9 mouse cellular contexts compared by ENCODE assay signal in the genomic region with DNA sequence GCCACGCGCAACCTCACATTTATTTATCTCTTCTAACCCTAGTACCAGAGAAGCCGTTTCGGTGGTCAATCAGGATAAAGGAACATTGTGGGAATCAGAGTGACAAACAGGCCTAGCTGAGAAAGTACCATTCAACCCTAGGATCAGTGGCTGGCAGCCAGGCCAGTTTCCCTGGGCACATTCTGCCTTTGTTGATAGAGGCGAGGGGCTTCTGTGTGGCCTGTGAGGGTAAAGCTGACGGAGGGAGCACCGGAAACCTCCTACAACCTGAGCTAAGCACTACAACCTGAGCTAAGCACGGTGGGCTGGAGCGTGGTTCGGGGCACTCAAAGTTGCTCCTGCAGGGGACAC. TPM values are rescaled to one million over a fixed set of nuclear protein-coding genes. Genes with fewer than 3 reads are reported as not detected.
DNase-seq lines count a peak whose midpoint lies in the region; ATAC-seq and TF ChIP-seq lines count a peak whose summit lies in the region.
"Had no signal": no experiment of that assay in that cellular context is flagged by ENCODE, and none has a peak within 500 bp of the region (broad histone marks: within the 10 kb centered on the region; RNA-seq: fewer than 3 reads in every experiment).

No protein-coding gene starts in this region.

- peak overlapping the region; percentile 43; the same call in 1 of the 2 replicates for H3K4me3 ChIP-seq in intestine, embryonic 14.5 days (ENCODE audit: low read depth, low read length)
- H3K4me3 ChIP-seq in intestine, postnatal 0 days (ENCODE audit: low read depth, low read length), result no peak overlapping the region
- peak overlapping the region; percentile 45 for H3K4me3 ChIP-seq in cerebellum, adult 2 months (replicated peaks; ENCODE audit: insufficient read depth, low read depth, low read length)
- peak overlapping the region; percentile 54 for H3K4me3 ChIP-seq in hindbrain, embryonic 10.5 days
- peak overlapping the region; percentile 49 for H3K4me3 ChIP-seq in midbrain, embryonic 15.5 days

- ATAC-seq in intestine, embryonic 14.5 days (replicated peaks; ENCODE audit: low FRiP score, low TSS enrichment, low read depth), result no peak
- ATAC-seq in intestine, postnatal 0 days, result no peak
- peak; percentile 24; the same call in 1 of the 2 replicates for ATAC-seq in midbrain, embryonic 15.5 days (replicated peaks)

- TF ChIP-seq CTCF in intestine, postnatal 0 days (IDR thresholded peaks at IDR 0.05; ENCODE audit: low read depth), result no peak
- TF ChIP-seq CTCF in cerebellum, adult 2 months (IDR thresholded peaks at IDR 0.05; ENCODE audit: borderline replicate concordance, insufficient read depth, low read depth, low read length), result no peak

- H3K9ac ChIP-seq in intestine, embryonic 14.5 days (ENCODE audit: low read length), result no peak overlapping the region
- no peak overlapping the region for H3K9ac ChIP-seq in intestine, postnatal 0 days (ENCODE audit: low read depth, low read length)
- H3K9ac ChIP-seq in midbrain, embryonic 15.5 days, result peak overlapping the region; percentile 42; the same call in 1 of the 2 replicates

- no peaks in the 10 kb centered on the region for H3K27me3 ChIP-seq in intestine, embryonic 14.5 days (replicated peaks; ENCODE audit: control insufficient read depth, insufficient read depth, low read length)
- H3K27me3 ChIP-seq in intestine, postnatal 0 days (replicated peaks; ENCODE audit: control insufficient read depth, insufficient read depth, low read length), result no peaks in the 10 kb centered on the region
- H3K27me3 ChIP-seq in cerebellum, adult 2 months (ENCODE audit: control insufficient read depth, insufficient read depth, low read length), result no peaks in the 10 kb centered on the region
- no peaks in the 10 kb centered on the region for H3K27me3 ChIP-seq in hindbrain, embryonic 10.5 days (ENCODE audit: insufficient read depth, poor library complexity, severe bottlenecking)
- no peaks in the 10 kb centered on the region for H3K27me3 ChIP-seq in midbrain, embryonic 15.5 days (replicated peaks)

- no peaks in the 10 kb centered on the region for H3K36me3 ChIP-seq in intestine, embryonic 14.5 days (ENCODE audit: control insufficient read depth, insufficient read depth, low read length)
- H3K36me3 ChIP-seq in intestine, postnatal 0 days (ENCODE audit: control insufficient read depth, insufficient read depth), result no peaks in the 10 kb centered on the region
- no peaks in the 10 kb centered on the region for H3K36me3 ChIP-seq in hindbrain, embryonic 10.5 days
- no peaks in the 10 kb centered on the region for H3K36me3 ChIP-seq in midbrain, embryonic 15.5 days (replicated peaks)
- H3K36me3 ChIP-seq: G1E had no signal

- no peak for DNase-seq in intestine, embryonic 14.5 days (ENCODE audit: low spot score)
- peak in 1 of 2 experiments; percentile 39 for DNase-seq in cerebellum, adult 2 months
- peak; percentile 39 for DNase-seq in hindbrain, embryonic 10.5 days (ENCODE audit: low spot score)
- no peak for DNase-seq in thymus, postnatal 14 days
- no peak for DNase-seq in left cerebral cortex, adult 18-20 months (ENCODE audit: low spot score in 2 of 2)
- no peak for DNase-seq in ovary, postnatal 14 days (ENCODE audit: low spot score)

- peak overlapping the region; percentile 71 for H3K4me2 ChIP-seq in intestine, embryonic 14.5 days (ENCODE audit: low read length)
- no peak overlapping the region for H3K4me2 ChIP-seq in intestine, postnatal 0 days (replicated peaks; ENCODE audit: low read depth)
- peak overlapping the region; percentile 67 for H3K4me2 ChIP-seq in midbrain, embryonic 15.5 days

- 0 out of 2 replicates have a peak, but pooled peaks cover 9% of the 10 kb centered on the region for H3K4me1 ChIP-seq in intestine, embryonic 14.5 days (replicated peaks; ENCODE audit: control insufficient read depth, insufficient read depth, low read length)
- no peaks in the 10 kb centered on the region for H3K4me1 ChIP-seq in intestine, postnatal 0 days (replicated peaks; ENCODE audit: control insufficient read depth, insufficient read depth, low read length)
- H3K4me1 ChIP-seq in cerebellum, adult 2 months (ENCODE audit: control insufficient read depth, insufficient read depth, low read length), result peaks cover 4% of the 10 kb centered on the region; the same call in 1 of the 2 replicates
- peaks cover 10% of the 10 kb centered on the region for H3K4me1 ChIP-seq in hindbrain, embryonic 10.5 days (replicated peaks)
- H3K4me1 ChIP-seq in midbrain, embryonic 15.5 days, result peaks cover 7% of the 10 kb centered on the region; the same call in 1 of the 2 replicates

- 29% methylated on average over 10 of the region's 10 CpGs for WGBS in intestine, embryonic 14.5 days
- 46% methylated on average over 10 of the region's 10 CpGs for WGBS in intestine, postnatal 0 days
- 32% methylated on average over 10 of the region's 10 CpGs for whole genome bisulfite sequencing in cerebellum, adult 2 months
- WGBS in hindbrain, embryonic 10.5 days, result 27% methylated on average over 10 of the region's 10 CpGs
- WGBS in midbrain, embryonic 15.5 days, result 18% methylated on average over 10 of the region's 10 CpGs

- H3K27ac ChIP-seq in intestine, embryonic 14.5 days (ENCODE audit: low read depth), result no peak overlapping the region
- H3K27ac ChIP-seq in intestine, postnatal 0 days (ENCODE audit: low read depth, low read length), result no peak overlapping the region
- H3K27ac ChIP-seq in cerebellum, adult 2 months (ENCODE audit: insufficient read depth, low read length), result peak overlapping the region; percentile 58; the same call in 1 of the 2 replicates
- peak overlapping the region; percentile 80 for H3K27ac ChIP-seq in hindbrain, embryonic 10.5 days
- peak overlapping the region; percentile 65 for H3K27ac ChIP-seq in midbrain, embryonic 15.5 days

- no peaks in the 10 kb centered on the region for H3K9me3 ChIP-seq in intestine, embryonic 14.5 days (ENCODE audit: control insufficient read depth, low read length)
- no peaks in the 10 kb centered on the region for H3K9me3 ChIP-seq in intestine, postnatal 0 days (ENCODE audit: control insufficient read depth)
- H3K9me3 ChIP-seq in hindbrain, embryonic 10.5 days, result no peaks in the 10 kb centered on the region
- H3K9me3 ChIP-seq in midbrain, embryonic 15.5 days, result no peaks in the 10 kb centered on the region
- H3K9me3 ChIP-seq: G1E had no signal

- no peak for TF ChIP-seq POLR2A in cerebellum, adult 2 months (IDR thresholded peaks at IDR 0.05; ENCODE audit: borderline replicate concordance, insufficient read depth, low read length)

RNA-seq across cellular contexts. Expression of a gene that starts 37.1 kb away (rescaled TPM):
- 0.15 and 0.17 TPM in 2 replicates for polyA plus RNA-seq in intestine, embryonic 14.5 days (2014; fragmentation: Nextera tagmentation; extraction: Ambion mirVana)
- polyA plus RNA-seq in intestine, postnatal 0 days (2015; fragmentation: Nextera tagmentation; extraction: Ambion mirVana), result 0.08 and 0.12 TPM in 2 replicates
- polyA plus RNA-seq in cerebellum, adult 2 months (2012; rRNA removed), result 0.07 and 0.13 TPM in 2 replicates
- 0.12 and 0.24 TPM in 2 replicates for polyA plus RNA-seq in hindbrain, embryonic 10.5 days (2016; fragmentation: Nextera tagmentation; extraction: Ambion mirVana)
- polyA plus RNA-seq in midbrain, embryonic 15.5 days (2015; fragmentation: Nextera tagmentation; extraction: Ambion mirVana), result 0.13 and 0.28 TPM in 2 replicates
- total RNA-seq in left cerebral cortex, adult 18-20 months (2021), result not detected
- polyA plus RNA-seq: G1E had no signal

RNA-seq across cellular contexts. Expression of a gene that starts 44.0 kb away (rescaled TPM):
- polyA plus RNA-seq in intestine, embryonic 14.5 days (2014; fragmentation: Nextera tagmentation; extraction: Ambion mirVana), result not detected in 2 replicates
- not detected in 2 replicates for polyA plus RNA-seq in intestine, postnatal 0 days (2015; fragmentation: Nextera tagmentation; extraction: Ambion mirVana)
- not detected in 2 replicates for polyA plus RNA-seq in cerebellum, adult 2 months (2012; rRNA removed)
- polyA plus RNA-seq in hindbrain, embryonic 10.5 days (2016; fragmentation: Nextera tagmentation; extraction: Ambion mirVana), result not detected in 2 replicates
- polyA plus RNA-seq in midbrain, embryonic 15.5 days (2015; fragmentation: Nextera tagmentation; extraction: Ambion mirVana), result not detected in 2 replicates
- not detected for total RNA-seq in left cerebral cortex, adult 18-20 months (2021)
- total RNA-seq: G1E had no signal
- polyA plus RNA-seq: G1E had no signal

Comparison
In these comparisons a context has a peak if more than half of its experiments do, and no peak if none do; other contexts are left out.
1. H3K27ac ChIP-seq: peak in cerebellum, adult 2 months (single experiment), hindbrain, embryonic 10.5 days (single experiment) and midbrain, embryonic 15.5 days (single experiment); none in intestine, embryonic 14.5 days (single experiment) and intestine, postnatal 0 days (single experiment).